Mouse (Mus musculus): ENCODE measurements around the gene Hmgb3.

DNA sequence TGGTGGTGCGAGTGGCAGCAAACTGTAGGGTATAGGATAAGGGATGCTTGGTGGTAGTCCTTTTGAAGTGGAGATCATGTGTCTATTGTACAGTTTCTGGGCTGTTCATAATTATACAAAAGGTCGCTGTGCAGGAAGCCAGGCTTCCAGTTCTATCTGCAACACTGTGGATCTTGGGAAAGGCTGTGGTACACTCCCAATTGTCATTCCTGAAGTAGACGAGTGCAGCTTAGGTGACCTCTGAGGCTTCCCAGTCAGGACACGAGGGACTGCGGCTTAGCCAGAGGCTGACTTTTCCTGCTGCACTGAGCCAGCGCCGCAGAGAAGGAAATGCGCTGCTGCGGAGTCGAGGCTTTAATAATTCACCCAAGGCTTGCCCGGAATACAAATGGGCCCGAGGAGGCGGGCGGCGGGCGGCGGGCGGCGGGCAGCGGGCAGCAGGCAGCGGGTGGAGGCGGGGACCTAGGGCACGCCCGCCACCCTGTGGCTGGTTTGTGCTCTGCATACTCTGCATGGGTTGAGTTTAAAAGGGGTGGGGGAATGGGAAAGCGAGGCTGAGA is 45.4 kb downstream of the Hmgb3 start:
- no peak for TF ChIP-seq HCFC1 (IDR thresholded peaks at IDR 0.05; ENCODE audit: low read depth, low read length)
- no peak for TF ChIP-seq UBTF (IDR thresholded peaks at IDR 0.05; ENCODE audit: low read depth, low read length)
- TF ChIP-seq POLR2A (IDR thresholded peaks at IDR 0.05; ENCODE audit: low read depth, low read length) = no peak
- TF ChIP-seq EP300 (IDR thresholded peaks at IDR 0.05; ENCODE audit: low read length) = no peak
